Mouse (Mus musculus) embryonic facial prominence, embryonic 10.5 days (tissue): ENCODE data around the gene Usp31. TPM values are rescaled to one million over a fixed set of nuclear protein-coding genes. Genes with fewer than 3 reads are reported as not detected.

ENCODE experiments used
- DNase-seq: peaks from one replicate; pipeline ENCODE4 v3.0.0-alpha.2; 2017; ENCODE audit warnings: low spot score
- H3K27ac ChIP-seq: fragments of 300-500 bp; sonication (generic); replicated peaks from 2 replicates; pipeline ENCODE4 v1.5.1; 2016; ENCODE audit warnings: mild to moderate bottlenecking
- H3K27me3 ChIP-seq: fragments of 300-500 bp; sonication (generic); replicated peaks from 2 replicates; pipeline ENCODE4 v1.6.1; 2016; ENCODE audit warnings: low read depth, mild to moderate bottlenecking; ENCODE audit not compliant: poor library complexity, severe bottlenecking
- H3K36me3 ChIP-seq: fragments of 300-500 bp; sonication (generic); replicated peaks from 2 replicates; pipeline ENCODE4 v1.6.1; 2016; ENCODE audit warnings: mild to moderate bottlenecking, moderate library complexity
- H3K4me1 ChIP-seq: fragments of 300-500 bp; sonication (generic); 2 replicates; pipeline ENCODE4 v1.6.1; 2016
- H3K4me3 ChIP-seq: fragments of 300-500 bp; sonication (generic); 2 replicates; pipeline ENCODE4 v1.5.1; 2016; ENCODE audit warnings: mild to moderate bottlenecking, moderate library complexity
- H3K9me3 ChIP-seq: fragments of 300-500 bp; sonication (generic); 2 replicates; pipeline ENCODE4 v1.6.1; 2016; ENCODE audit warnings: mild to moderate bottlenecking
- WGBS: fragments of 180-500 bp; shearing (Covaris S2); methylation state at CpG from one replicate; pipeline ENCODE4 v1.1.7; 2016; 5-methylcytosine and 5-hydroxymethylcytosine counted together
- polyA plus RNA-seq: library from polyadenylated mRNA; unstranded; fragments of >200 nt; fragmentation: Nextera tagmentation; extraction: Ambion mirVana; gene quantifications from 2 replicates; pipeline ENCODE4 v1.2.1, GENCODE M21; 2016

Usp31 gene
- polyA plus RNA-seq, 1 experiment from 2014 or later, result 2.8 TPM

GRCm38 (mm10) chr7:121640998-121641762 lies 65.9 kb downstream of the Usp31 start:
- WGBS, result 64% methylated on average over 12 of the region's 12 CpGs
- peak; percentile 33 for DNase-seq

GRCm38 (mm10) chr7:121636732-121637131 lies 70.3 kb downstream of the Usp31 start:
- WGBS, result 85% methylated on average over 5 of the region's 5 CpGs
- no peaks in the 10 kb centered on the region for H3K36me3 ChIP-seq
- no peak overlapping the region for H3K27ac ChIP-seq
- no peaks in the 10 kb centered on the region for H3K27me3 ChIP-seq
- H3K4me3 ChIP-seq, result no peak overlapping the region
- 0 out of 2 replicates have a peak, but pooled peaks cover 2% of the 10 kb centered on the region for H3K9me3 ChIP-seq
- no peaks in the 10 kb centered on the region for H3K4me1 ChIP-seq
- DNase-seq, result no peak

More at GRCm38 (mm10) chr7:121640998-121641762, 65.9 kb downstream of the Usp31 start:
- H3K36me3 ChIP-seq, result peaks cover 10% of the 10 kb centered on the region
- H3K4me1 ChIP-seq, result no peaks in the 10 kb centered on the region
- no peak overlapping the region for H3K27ac ChIP-seq
- H3K27me3 ChIP-seq, result no peaks in the 10 kb centered on the region
- H3K9me3 ChIP-seq, result no peaks in the 10 kb centered on the region
- H3K4me3 ChIP-seq, result no peak overlapping the region

GRCm38 (mm10) chr7:121634236-121634635 lies 72.8 kb downstream of the Usp31 start:
- no peak for DNase-seq
- no peak overlapping the region for H3K27ac ChIP-seq
- 89% methylated on average over 3 of the region's 3 CpGs for WGBS
- H3K4me3 ChIP-seq, result no peak overlapping the region
- H3K27me3 ChIP-seq, result no peaks in the 10 kb centered on the region
- 0 out of 2 replicates have a peak, but pooled peaks cover 2% of the 10 kb centered on the region for H3K9me3 ChIP-seq
- no peaks in the 10 kb centered on the region for H3K36me3 ChIP-seq
- no peaks in the 10 kb centered on the region for H3K4me1 ChIP-seq

- WGBS, result 87% methylated on average over 9 of the region's 9 CpGs
- no peaks in the 10 kb centered on the region for H3K4me1 ChIP-seq
- DNase-seq, result no peak
- H3K27me3 ChIP-seq, result no peaks in the 10 kb centered on the region
- H3K27ac ChIP-seq, result no peak overlapping the region
- H3K4me3 ChIP-seq, result no peak overlapping the region
- no peaks in the 10 kb centered on the region for H3K9me3 ChIP-seq
- no peaks in the 10 kb centered on the region for H3K36me3 ChIP-seq
These were observed 84.1 kb downstream of the Usp31 start for GRCm38 (mm10) chr7:121622835-121623420.

GRCm38 (mm10) chr7:121622433-121622832 lies 84.6 kb downstream of the Usp31 start:
- Histone ChIP-seq H3K27me3 (no peaks in the 10 kb centered on the region), H3K27ac (no peak overlapping the region), H3K4me1 (no peaks in the 10 kb centered on the region), H3K36me3 (no peaks in the 10 kb centered on the region), H3K4me3 (no peak overlapping the region), H3K9me3 (no peaks in the 10 kb centered on the region)
- WGBS, result 79% methylated on average over 6 of the region's 6 CpGs
- no peak for DNase-seq

- WGBS, result 31% methylated on average over 4 of the region's 4 CpGs
- Histone ChIP-seq H3K27me3 (no peaks in the 10 kb centered on the region), H3K4me3 (no peak overlapping the region), H3K9me3 (no peaks in the 10 kb centered on the region), H3K4me1 (no peaks in the 10 kb centered on the region), H3K27ac (no peak overlapping the region), H3K36me3 (no peaks in the 10 kb centered on the region)
- peak; percentile 65 for DNase-seq
These were observed 105.4 kb downstream of the Usp31 start for GRCm38 (mm10) chr7:121601697-121602096.

GRCm38 (mm10) chr7:121596401-121596800 lies 110.7 kb downstream of the Usp31 start:
- H3K9me3 ChIP-seq, result no peaks in the 10 kb centered on the region
- H3K27me3 ChIP-seq, result no peaks in the 10 kb centered on the region
- H3K4me3 ChIP-seq, result no peak overlapping the region
- no peaks in the 10 kb centered on the region for H3K36me3 ChIP-seq
- DNase-seq, result peak; percentile 67
- H3K27ac ChIP-seq, result no peak overlapping the region
- no peaks in the 10 kb centered on the region for H3K4me1 ChIP-seq
- 72% methylated on average over 3 of the region's 3 CpGs for WGBS

- WGBS, result 85% methylated on average over 4 of the region's 4 CpGs
- DNase-seq, result no peak
- H3K27ac ChIP-seq, result no peak overlapping the region
- H3K4me3 ChIP-seq, result no peak overlapping the region
- no peaks in the 10 kb centered on the region for H3K4me1 ChIP-seq
- H3K27me3 ChIP-seq, result no peaks in the 10 kb centered on the region
- H3K36me3 ChIP-seq, result no peaks in the 10 kb centered on the region
- H3K9me3 ChIP-seq, result no peaks in the 10 kb centered on the region
These were observed 111.6 kb downstream of the Usp31 start for GRCm38 (mm10) chr7:121595496-121595895.

- H3K4me3 ChIP-seq, result no peak overlapping the region
- no peaks in the 10 kb centered on the region for H3K4me1 ChIP-seq
- no peaks in the 10 kb centered on the region for H3K9me3 ChIP-seq
- H3K27ac ChIP-seq, result no peak overlapping the region
- no peaks in the 10 kb centered on the region for H3K27me3 ChIP-seq
- WGBS, result 84% methylated on average over 5 of the region's 5 CpGs
- DNase-seq, result no peak
- H3K36me3 ChIP-seq, result no peaks in the 10 kb centered on the region
These were observed 112.0 kb downstream of the Usp31 start for GRCm38 (mm10) chr7:121595085-121595484.

GRCm38 (mm10) chr7:121594623-121595022 lies 112.4 kb downstream of the Usp31 start:
- H3K9me3 ChIP-seq, result no peaks in the 10 kb centered on the region
- no peaks in the 10 kb centered on the region for H3K4me1 ChIP-seq
- H3K27ac ChIP-seq, result no peak overlapping the region
- WGBS, result 88% methylated on average over 1 of the region's 1 CpGs
- no peak overlapping the region for H3K4me3 ChIP-seq
- H3K36me3 ChIP-seq, result no peaks in the 10 kb centered on the region
- DNase-seq, result no peak
- no peaks in the 10 kb centered on the region for H3K27me3 ChIP-seq

Other genes starting within 250 kb of the Usp31 start
- gene Scnn1g, start 27.2 kb upstream of the Usp31 start, polyA plus RNA-seq, result 0.27 and 0.97 TPM in 2 replicates
- 0.45 and 1.3 TPM in 2 replicates for gene Scnn1b, start 157.8 kb upstream of the Usp31 start, polyA plus RNA-seq